Mouse (Mus musculus) layer of hippocampus, postnatal 14 days (tissue): Measurements from ENCODE around the gene Gabarapl2. TPM values are rescaled to one million over a fixed set of nuclear protein-coding genes. Genes with fewer than 3 reads are reported as not detected.
"Not testable (repeated sequence)": the region's sequence is repeated elsewhere in the genome, so short reads cannot be mapped to it uniquely, and the experiment has no call there.

Experiments
- DNase-seq, 2 experiments: peaks; one replicate each; pipeline ENCODE4 v3.0.0; 2021 to 2022; ENCODE audit warnings: low spot score in 2 of 2, mixed read lengths in 1 of 2
- total RNA-seq, 2 experiments: library from RNA; stranded (reverse); gene quantifications; 2 replicates each; pipeline ENCODE4 v1.2.3; 2021

Gene Gabarapl2
- total RNA-seq, 2 experiments from 2014 or later = 219 to 221 TPM

DNA sequence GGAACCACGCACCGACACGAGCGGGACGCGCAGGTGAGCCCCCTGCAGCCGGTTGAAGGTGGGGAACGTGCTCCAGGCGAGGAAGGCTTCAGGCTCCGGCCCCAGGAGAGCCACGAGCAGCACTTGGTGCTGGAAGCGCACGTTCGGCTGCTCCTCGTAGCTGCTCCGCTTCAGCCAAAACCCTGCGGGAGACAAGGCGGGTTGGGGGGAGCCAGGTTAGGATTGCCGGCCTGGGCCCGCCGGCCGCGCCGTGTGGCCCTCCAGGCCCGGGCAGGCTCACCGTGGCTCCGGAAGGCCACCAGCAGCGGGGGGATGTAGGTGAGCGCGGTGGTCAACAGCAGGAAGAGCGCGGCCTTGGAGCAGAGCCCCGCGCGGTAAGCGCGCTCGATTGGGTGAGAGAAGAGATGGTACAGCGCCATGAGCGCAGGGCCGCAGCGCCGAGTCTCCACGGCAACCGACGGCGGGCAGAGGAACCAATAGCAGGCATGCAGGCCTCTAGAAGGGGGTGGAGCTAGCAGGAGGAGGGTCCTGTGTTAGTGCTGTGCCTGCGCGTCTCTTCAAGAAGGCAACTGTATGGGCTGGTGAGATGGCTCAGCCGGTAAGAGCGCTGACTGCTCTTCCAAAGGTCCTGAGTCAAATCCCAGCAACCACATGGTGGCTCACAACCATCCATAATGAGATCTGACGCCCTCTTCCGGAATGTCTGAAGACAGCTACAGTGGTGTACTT lies 7.0 kb upstream of the Gabarapl2 start, which contains the start of gene Tmem231:
TSS of gene Tmem231 (minus strand) at position 534 of the 729 bp plus-strand sequence.
- peak; percentile 89 to 93 for DNase-seq

DNA sequence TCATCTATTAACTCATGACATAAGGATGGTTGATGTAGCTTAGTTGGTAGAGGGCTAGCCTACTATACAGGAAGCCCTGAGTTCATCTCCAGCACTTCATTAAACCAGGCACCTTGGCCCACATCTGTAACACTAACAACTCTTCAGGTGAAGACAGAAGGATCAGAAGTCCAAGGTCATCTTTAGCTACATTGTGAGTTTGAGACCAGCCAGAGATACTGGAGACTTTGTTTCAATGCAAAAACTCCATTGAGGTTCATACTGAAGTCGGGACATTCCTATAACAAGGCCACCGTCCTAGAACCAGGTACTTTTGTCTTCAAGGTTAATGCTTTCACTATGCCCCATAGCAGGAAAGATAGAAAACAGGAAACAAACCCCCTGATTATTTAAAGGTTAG lies 6.3 kb upstream of the Gabarapl2 start:
- DNase-seq = no peak

DNA sequence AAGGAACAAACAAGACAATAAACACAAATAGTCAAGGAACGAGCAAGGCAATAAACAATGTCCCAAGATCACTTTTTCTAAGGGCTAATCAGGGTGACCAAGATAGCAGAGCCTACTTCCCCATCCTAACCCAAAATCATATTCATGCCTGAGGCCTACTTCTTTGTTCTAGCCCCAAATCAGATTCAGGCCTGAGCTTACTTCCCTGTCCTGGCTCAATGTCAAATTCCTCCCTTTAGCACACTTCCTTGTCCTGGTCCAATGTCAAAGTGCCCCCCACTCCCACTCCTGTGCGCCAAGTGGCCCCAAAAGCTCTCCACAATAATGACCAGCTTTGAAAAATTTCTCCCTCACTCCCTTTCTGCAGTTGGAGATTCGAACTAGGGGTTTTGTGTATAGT lies 3.3 kb upstream of the Gabarapl2 start:
- no peak for DNase-seq

- DNase-seq = not testable (repeated sequence)
These were observed 2.2 kb upstream of the Gabarapl2 start for GRCm38 (mm10) chr8:111938076-111938985.

- DNase-seq = no peak
These were observed 874 bp upstream of the Gabarapl2 start for GRCm38 (mm10) chr8:111939516-111940142.

GRCm38 (mm10) chr8:111941101-111941454 lies 575 bp downstream of the Gabarapl2 start:
- DNase-seq = peak in 1 of 2 experiments; percentile 35

DNA sequence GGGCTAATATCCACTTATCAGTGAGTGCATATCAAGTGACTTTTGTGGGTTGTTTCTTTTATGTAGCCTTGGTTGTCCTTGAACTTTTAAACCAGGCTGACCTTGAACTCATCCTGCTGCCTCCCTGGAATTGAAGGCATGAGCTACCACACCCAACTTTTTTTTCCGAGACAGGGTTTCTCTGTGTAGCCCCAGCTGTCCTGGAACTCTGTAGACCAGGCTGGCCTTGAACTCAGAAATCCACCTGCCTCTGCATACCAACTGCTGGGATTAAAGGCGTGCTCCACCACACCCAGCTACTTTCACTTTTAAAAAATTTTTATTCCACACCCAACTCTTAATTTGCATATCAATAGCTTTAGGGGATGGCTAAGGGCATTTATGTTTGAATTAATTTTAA lies 3.0 kb downstream of the Gabarapl2 start:
- no peak for DNase-seq

- no peak for DNase-seq
These were observed 6.6 kb downstream of the Gabarapl2 start for GRCm38 (mm10) chr8:111947144-111947543.

- DNase-seq = no peak
These were observed 7.5 kb downstream of the Gabarapl2 start for GRCm38 (mm10) chr8:111947954-111948353.

- no peak for DNase-seq
These were observed 10.3 kb downstream of the Gabarapl2 start for GRCm38 (mm10) chr8:111950846-111951245.

- DNase-seq = peak in 1 of 2 experiments; percentile 38
These were observed 10.8 kb downstream of the Gabarapl2 start for GRCm38 (mm10) chr8:111951317-111951716.

DNA sequence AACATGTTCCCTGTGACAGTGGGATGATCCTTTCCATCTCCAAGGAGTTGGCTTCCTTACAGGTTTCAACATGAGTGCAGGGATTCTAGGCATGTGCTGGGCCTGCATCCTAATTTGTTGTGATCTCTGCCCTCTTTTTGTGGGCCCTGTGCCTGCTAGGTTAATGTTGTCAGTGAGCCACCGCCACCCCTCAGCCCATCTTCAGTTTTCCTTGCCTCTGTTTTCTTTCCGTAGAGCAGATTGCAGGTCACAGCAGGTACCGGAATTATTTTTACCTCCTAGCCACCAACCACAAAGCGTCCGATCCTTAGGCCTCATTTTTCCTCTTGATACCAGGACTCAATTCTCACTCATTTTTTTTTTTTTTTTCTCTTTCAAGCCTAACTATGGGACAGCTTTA lies 11.4 kb downstream of the Gabarapl2 start:
- DNase-seq = no peak

DNA sequence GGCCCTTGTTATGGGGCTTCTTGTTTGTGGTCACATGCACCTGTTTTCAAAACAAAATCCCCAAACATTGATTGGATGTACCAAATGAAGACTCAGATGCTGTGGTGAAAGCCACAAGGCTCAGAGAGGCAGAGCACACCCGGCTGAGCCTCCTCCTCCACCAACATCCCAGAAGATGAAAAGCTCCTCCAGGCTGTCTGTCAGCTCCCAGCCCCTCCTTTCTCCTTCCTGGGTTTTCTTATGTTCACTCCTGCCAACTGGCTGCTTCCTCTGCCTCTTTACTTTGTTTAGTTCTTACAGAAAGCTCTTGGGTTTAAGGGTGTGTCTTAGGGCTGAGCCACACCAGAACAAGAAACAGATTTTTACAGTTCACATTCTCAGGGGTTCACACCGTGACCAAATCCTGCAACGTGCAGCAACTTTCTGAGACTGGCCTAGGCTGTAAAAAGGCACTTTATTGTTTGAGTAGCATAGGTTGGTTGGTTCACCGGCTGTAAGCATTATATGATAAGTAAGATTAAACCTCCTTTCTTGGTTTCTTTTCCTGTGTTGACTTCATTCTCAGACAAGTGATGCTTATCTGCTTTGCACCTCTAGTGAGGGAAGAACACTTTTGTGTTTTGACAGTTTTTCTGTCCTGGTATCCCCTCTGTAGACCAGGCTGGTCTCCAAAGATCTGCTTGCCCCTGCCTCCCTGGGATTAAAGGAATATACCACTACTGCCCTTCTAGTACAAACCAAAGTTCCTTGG lies 14.5 kb downstream of the Gabarapl2 start:
- DNase-seq = no peak

- no peak for DNase-seq
These were observed 15.4 kb downstream of the Gabarapl2 start for GRCm38 (mm10) chr8:111955879-111956278.

- no peak for DNase-seq
These were observed 16.7 kb downstream of the Gabarapl2 start for GRCm38 (mm10) chr8:111957231-111957630.

GRCm38 (mm10) chr8:111960591-111961321 lies 20.3 kb downstream of the Gabarapl2 start:
- no peak for DNase-seq

- no peak for DNase-seq
These were observed 20.8 kb downstream of the Gabarapl2 start for GRCm38 (mm10) chr8:111961330-111961729.

- DNase-seq = no peak
These were observed 22.1 kb downstream of the Gabarapl2 start for GRCm38 (mm10) chr8:111962589-111962988.

DNA sequence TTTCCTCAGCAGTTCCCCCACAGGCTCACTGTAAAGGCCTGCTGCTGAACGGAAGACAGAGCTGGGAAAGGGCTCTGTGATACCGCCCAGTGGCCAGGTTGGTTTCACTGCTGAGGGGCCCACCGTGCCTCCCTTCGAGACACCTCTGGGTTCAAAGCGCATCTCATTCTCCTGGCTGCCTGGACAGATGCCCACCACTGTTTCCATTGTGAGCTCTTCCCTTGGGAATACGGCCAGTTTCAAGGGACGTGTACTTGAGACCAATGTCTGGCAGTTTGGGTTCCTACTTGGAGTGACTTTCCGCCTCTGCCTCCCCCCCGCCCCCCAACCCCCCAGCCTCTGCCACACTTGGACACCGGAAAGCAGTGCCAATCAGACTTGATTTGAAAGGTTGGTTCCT lies 22.6 kb downstream of the Gabarapl2 start:
- no peak for DNase-seq

DNA sequence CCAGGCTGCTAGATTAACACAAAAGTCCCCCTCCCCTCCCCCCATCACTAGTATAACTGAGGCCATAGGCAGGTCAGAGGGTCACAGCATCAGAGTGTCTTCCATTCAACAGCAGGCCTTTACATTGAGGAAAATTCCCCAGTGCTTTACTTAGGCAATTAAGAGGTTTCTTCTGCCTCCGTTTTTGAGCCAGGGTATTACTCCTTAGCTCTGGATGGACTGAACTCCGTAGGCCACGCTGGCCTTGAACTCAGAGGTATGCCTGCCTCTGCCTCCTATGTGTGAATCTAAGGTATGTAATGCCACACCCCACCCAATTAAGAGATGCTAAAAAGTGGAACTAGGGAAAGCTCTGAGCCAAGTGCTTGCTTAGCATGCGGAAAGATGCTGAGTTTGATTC lies 23.0 kb downstream of the Gabarapl2 start:
- no peak for DNase-seq
